Mouse (Mus musculus): ENCODE data around the gene Vps51. TPM values are rescaled to one million over a fixed set of nuclear protein-coding genes. Genes with fewer than 3 reads are reported as not detected.

The Vps51 gene
- polyA plus RNA-seq, 1 experiment = 47.4 TPM

- Histone ChIP-seq H3K36me3 (ENCODE audit: control insufficient read depth, insufficient read depth, low read length, poor library complexity, severe bottlenecking) (peaks cover 31% of the 10 kb centered on the region), H3K4me1 (ENCODE audit: control insufficient read depth, insufficient read depth, low read length) (peaks cover 2% of the 10 kb centered on the region), H3K9me3 (replicated peaks; ENCODE audit: control insufficient read depth, insufficient read depth, low read length, poor library complexity, severe bottlenecking) (no peaks in the 10 kb centered on the region), H3K27ac (ENCODE audit: insufficient read depth, low read length) (peak overlapping the region; percentile 94), H3K27me3 (ENCODE audit: control insufficient read depth, insufficient read depth, low read length, poor library complexity, severe bottlenecking) (no peaks in the 10 kb centered on the region), H3K4me3 (ENCODE audit: low read depth, low read length) (peak overlapping the region; percentile 99), H3K9ac (ENCODE audit: low read depth, poor library complexity, severe bottlenecking) (peak overlapping the region; percentile 89)
- TF ChIP-seq EP300 (IDR thresholded peaks at IDR 0.05; ENCODE audit: insufficient read depth, low read depth, low read length) (peak; percentile 56), POLR2A (IDR thresholded peaks at IDR 0.05; ENCODE audit: insufficient read depth, low read length) (peak; percentile 43), CTCF (IDR thresholded peaks at IDR 0.05; ENCODE audit: low read depth, low read length) (no peak)
Observed at GRCm38 (mm10) chr19:6085417-6085879, 8.4 kb upstream of the Vps51 start.

GRCm38 (mm10) chr19:6084478-6085248 lies 7.6 kb upstream of the Vps51 start, which contains the start of the genes Zfpl1 and Cdca5:
Zfpl1 (minus strand) TSS chr19:6084956.
Cdca5 (plus strand) TSS chr19:6084983.
- Histone ChIP-seq H3K27me3 (ENCODE audit: control insufficient read depth, insufficient read depth, low read length, poor library complexity, severe bottlenecking) (no peaks in the 10 kb centered on the region), H3K9ac (ENCODE audit: low read depth, poor library complexity, severe bottlenecking) (peak within 1 kb of the TSS; percentile 89), H3K4me1 (ENCODE audit: control insufficient read depth, insufficient read depth, low read length) (peaks cover 2% of the 10 kb centered on the region), H3K9me3 (replicated peaks; ENCODE audit: control insufficient read depth, insufficient read depth, low read length, poor library complexity, severe bottlenecking) (no peaks in the 10 kb centered on the region), H3K36me3 (ENCODE audit: control insufficient read depth, insufficient read depth, low read length, poor library complexity, severe bottlenecking) (peaks cover 23% of the 10 kb centered on the region), H3K4me3 (ENCODE audit: low read depth, low read length) (peak within 1 kb of the TSS; percentile 99), H3K27ac (ENCODE audit: insufficient read depth, low read length) (peak within 1 kb of the TSS; percentile 94)
- TF ChIP-seq POLR2A (IDR thresholded peaks at IDR 0.05; ENCODE audit: insufficient read depth, low read length) (peak; percentile 46), EP300 (IDR thresholded peaks at IDR 0.05; ENCODE audit: insufficient read depth, low read depth, low read length) (peak; percentile 82; the same call in 1 of the 2 replicates), CTCF (IDR thresholded peaks at IDR 0.05; ENCODE audit: low read depth, low read length) (no peak)

DNA sequence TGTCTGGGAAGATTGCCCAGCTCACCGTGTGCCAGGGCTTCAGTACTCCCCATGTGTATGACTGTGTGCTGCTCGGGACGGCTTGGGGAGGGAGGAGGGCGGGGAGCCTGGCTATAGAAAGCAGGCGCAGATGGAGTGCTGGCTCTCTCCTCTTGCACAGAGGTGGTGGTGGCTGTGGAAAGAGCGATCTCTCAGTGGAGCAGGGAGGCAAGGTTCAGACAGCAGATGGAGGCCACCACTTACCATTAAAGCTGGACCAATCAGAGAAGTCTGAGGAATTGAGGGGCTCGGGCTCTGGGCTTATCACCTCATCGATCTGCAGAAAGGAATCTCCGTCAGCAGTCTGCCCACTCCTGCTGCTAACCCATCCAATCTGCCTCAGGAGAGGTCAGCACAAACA lies 5.1 kb upstream of the Vps51 start, which contains the start of gene Gm28374:
Gene Gm28374, minus strand, starts transcription at position 101 of the 400 bp plus-strand sequence.
- Histone ChIP-seq H3K4me1 (ENCODE audit: control insufficient read depth, insufficient read depth, low read length) (peaks cover 2% of the 10 kb centered on the region), H3K9me3 (replicated peaks; ENCODE audit: control insufficient read depth, insufficient read depth, low read length, poor library complexity, severe bottlenecking) (no peaks in the 10 kb centered on the region), H3K9ac (ENCODE audit: low read depth, poor library complexity, severe bottlenecking) (no peak within 1 kb of the TSS), H3K4me3 (ENCODE audit: low read depth, low read length) (no peak within 1 kb of the TSS), H3K27ac (ENCODE audit: insufficient read depth, low read length) (no peak within 1 kb of the TSS), H3K36me3 (ENCODE audit: control insufficient read depth, insufficient read depth, low read length, poor library complexity, severe bottlenecking) (peaks cover 11% of the 10 kb centered on the region), H3K27me3 (ENCODE audit: control insufficient read depth, insufficient read depth, low read length, poor library complexity, severe bottlenecking) (no peaks in the 10 kb centered on the region)
- TF ChIP-seq CTCF (IDR thresholded peaks at IDR 0.05; ENCODE audit: low read depth, low read length) = no peak
- TF ChIP-seq POLR2A (IDR thresholded peaks at IDR 0.05; ENCODE audit: insufficient read depth, low read length) = no peak
- no peak for TF ChIP-seq EP300 (IDR thresholded peaks at IDR 0.05; ENCODE audit: insufficient read depth, low read depth, low read length)

GRCm38 (mm10) chr19:6079983-6080480 lies 3.0 kb upstream of the Vps51 start, which contains the start of gene Tmem262:
Tmem262 (plus strand) TSS chr19:6080033.
- H3K4me3 ChIP-seq (ENCODE audit: low read depth, low read length) = no peak within 1 kb of the TSS

GRCm38 (mm10) chr19:6073889-6074288 lies 3.1 kb downstream of the Vps51 start:
- no peaks in the 10 kb centered on the region for H3K27me3 ChIP-seq (ENCODE audit: control insufficient read depth, insufficient read depth, low read length, poor library complexity, severe bottlenecking)
- no peaks in the 10 kb centered on the region for H3K36me3 ChIP-seq (ENCODE audit: control insufficient read depth, insufficient read depth, low read length, poor library complexity, severe bottlenecking)
- no peak overlapping the region for H3K4me3 ChIP-seq (ENCODE audit: low read depth, low read length)
- TF ChIP-seq POLR2A (IDR thresholded peaks at IDR 0.05; ENCODE audit: insufficient read depth, low read length) = no peak
- TF ChIP-seq CTCF (IDR thresholded peaks at IDR 0.05; ENCODE audit: low read depth, low read length) = no peak
- TF ChIP-seq EP300 (IDR thresholded peaks at IDR 0.05; ENCODE audit: insufficient read depth, low read depth, low read length) = no peak
- H3K4me1 ChIP-seq (ENCODE audit: control insufficient read depth, insufficient read depth, low read length) = no peaks in the 10 kb centered on the region
- no peak overlapping the region for H3K27ac ChIP-seq (ENCODE audit: insufficient read depth, low read length)
- H3K9me3 ChIP-seq (replicated peaks; ENCODE audit: control insufficient read depth, insufficient read depth, low read length, poor library complexity, severe bottlenecking) = no peaks in the 10 kb centered on the region
- H3K9ac ChIP-seq (ENCODE audit: low read depth, poor library complexity, severe bottlenecking) = no peak overlapping the region

More at GRCm38 (mm10) chr19:6079983-6080480, 3.0 kb upstream of the Vps51 start, which contains the start of gene Tmem262:
- Histone ChIP-seq H3K4me1 (ENCODE audit: control insufficient read depth, insufficient read depth, low read length) (peaks cover 2% of the 10 kb centered on the region), H3K36me3 (ENCODE audit: control insufficient read depth, insufficient read depth, low read length, poor library complexity, severe bottlenecking) (no peaks in the 10 kb centered on the region), H3K27me3 (ENCODE audit: control insufficient read depth, insufficient read depth, low read length, poor library complexity, severe bottlenecking) (no peaks in the 10 kb centered on the region), H3K9me3 (replicated peaks; ENCODE audit: control insufficient read depth, insufficient read depth, low read length, poor library complexity, severe bottlenecking) (no peaks in the 10 kb centered on the region), H3K9ac (ENCODE audit: low read depth, poor library complexity, severe bottlenecking) (no peak within 1 kb of the TSS), H3K27ac (ENCODE audit: insufficient read depth, low read length) (no peak within 1 kb of the TSS)
- TF ChIP-seq CTCF (IDR thresholded peaks at IDR 0.05; ENCODE audit: low read depth, low read length) (no peak), EP300 (IDR thresholded peaks at IDR 0.05; ENCODE audit: insufficient read depth, low read depth, low read length) (no peak), POLR2A (IDR thresholded peaks at IDR 0.05; ENCODE audit: insufficient read depth, low read length) (no peak)

Measured in ES-Bruce4 (cell line).